Mouse (Mus musculus) cerebellum, adult 9-11 months (tissue): ENCODE measurements around the gene Mllt10.

Source experiments
- DNase-seq: peaks from one replicate; pipeline ENCODE4 v3.0.0; 2022

The Mllt10 gene

DNA sequence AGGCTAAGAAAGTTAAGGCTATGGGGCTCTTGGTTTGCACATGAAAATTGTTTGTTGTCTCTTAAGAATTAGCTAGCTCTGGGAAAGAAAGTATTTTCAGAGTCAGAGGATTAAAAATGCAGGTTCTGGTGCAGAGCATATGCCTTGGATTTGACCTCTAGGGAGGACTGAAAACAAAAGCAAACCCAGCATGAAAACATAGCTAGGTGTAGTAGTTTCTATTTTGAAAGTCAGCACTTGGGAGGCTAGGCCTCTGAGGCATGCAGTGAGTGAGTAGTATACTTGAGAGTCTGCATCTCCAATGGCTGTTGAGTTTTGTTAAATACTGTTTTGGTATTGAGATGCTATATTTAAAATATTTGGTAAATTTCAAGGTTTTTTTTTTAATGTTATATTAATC lies 39.3 kb downstream of the Mllt10 start:
- no peak for DNase-seq

DNA sequence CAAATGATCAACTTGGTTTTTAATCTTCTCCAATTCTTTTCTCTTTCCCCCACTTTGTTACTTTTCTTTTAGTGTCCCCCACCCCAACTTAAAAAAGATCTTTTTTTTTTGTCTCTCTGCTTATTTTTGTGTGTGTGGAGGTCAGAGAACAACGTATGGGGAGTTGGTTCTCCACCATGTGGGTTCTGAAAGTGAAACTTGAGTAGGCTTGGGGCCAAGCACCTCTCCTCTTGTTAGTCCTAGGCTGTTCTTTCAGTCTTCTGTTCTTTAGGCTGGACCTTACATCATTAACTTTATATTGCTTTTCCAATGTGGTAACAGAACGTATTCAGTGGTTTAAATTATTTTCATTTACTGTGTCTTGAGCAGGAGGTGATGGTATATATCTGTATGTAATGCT lies 40.8 kb downstream of the Mllt10 start:
- no peak for DNase-seq

DNA sequence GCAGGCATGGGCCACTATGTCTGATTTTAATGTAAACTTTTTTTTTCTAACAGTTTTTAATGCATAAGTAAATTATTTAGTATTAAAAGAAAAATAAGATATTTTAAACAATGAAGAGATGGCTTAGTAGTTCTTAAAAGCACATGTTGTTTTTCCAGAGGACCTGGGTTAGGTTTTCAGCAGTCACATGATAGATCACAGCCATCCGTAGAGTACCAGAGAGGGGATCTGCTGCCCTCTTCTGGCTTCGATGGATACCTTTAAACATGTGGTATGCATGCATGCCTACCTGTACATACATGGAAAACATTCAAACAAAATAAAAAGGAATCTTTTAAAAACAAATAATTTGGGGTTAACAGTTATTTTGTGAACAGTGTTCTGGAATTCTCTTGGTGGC lies 45.9 kb downstream of the Mllt10 start:
- no peak for DNase-seq

DNA sequence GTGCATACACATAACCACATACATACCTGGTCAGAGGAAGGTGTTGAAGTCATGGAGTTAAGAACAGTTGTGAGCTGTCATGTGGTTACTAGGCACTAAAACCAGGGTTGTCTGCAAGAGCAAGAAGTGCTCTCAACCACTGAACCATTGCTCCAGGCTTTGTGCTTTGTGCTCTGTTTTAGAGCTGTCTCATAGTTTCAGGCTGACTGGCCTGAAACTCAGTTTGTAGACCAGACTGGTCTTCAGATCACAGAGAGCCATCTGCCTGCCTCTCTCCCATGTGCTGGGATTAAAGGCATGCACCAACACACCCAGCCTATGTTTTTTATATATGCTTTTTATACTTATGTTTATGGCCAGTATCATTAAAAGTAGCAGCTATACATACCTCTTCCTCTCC lies 52.5 kb downstream of the Mllt10 start:
- no peak for DNase-seq

DNA sequence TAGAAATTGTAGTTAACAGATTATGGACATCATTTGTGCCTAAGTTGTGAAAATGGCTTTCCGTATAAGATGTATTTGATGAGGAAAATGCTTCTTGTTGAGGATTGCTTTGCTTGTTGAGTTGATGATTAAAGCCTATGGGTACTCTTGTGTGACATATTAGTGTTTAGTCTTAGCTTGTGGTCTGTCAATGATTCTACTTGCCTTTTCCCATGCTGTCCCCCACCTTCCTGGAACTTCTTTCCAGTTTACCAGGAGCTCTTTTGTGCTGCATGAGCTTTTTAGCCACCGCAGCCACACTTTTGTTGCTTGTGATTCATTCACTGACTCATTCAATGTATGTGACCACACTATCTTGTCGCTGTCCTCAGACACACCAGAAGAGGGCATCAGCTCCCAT lies 53.2 kb downstream of the Mllt10 start:
- DNase-seq = no peak

DNA sequence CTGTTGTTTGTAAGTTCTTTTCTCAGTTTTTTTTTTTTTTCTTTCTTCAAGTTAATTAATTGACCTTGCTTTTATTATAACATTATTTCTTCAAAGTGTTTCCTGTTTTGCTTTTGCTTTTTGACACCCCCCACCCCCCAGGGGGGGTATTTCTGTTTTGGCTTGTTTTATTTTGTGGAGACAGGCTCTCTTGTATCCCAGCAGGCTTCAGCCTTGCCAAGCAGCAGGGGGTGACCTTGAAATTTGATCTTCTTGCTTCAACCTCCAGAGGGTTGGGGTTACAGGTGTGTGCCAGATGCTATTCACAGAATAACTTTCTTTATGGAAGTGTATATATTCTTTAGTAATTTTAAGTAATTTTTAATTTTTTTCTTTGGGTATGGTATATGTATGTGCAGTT lies 56.4 kb downstream of the Mllt10 start:
- DNase-seq = no peak

DNA sequence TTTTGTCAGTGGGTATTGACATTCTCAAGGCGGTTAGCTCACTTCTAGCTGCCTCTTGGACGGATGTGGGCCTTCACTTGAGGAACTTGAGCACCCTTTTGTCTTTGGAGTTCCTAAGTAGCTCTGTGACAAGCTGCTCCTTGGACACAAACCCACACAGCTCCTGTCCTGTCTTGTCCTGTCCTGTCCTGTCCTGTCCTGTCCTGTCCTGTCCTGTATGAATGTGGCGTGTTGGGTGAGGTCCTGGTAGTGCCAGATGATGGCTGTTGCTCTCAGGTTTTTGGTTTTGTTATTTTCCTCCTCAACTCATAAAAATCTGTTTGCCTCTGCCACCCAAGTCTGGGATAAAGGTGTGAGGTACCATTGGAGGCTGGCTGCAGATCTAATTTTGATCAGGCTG lies 61.4 kb downstream of the Mllt10 start:
- no peak for DNase-seq

DNA sequence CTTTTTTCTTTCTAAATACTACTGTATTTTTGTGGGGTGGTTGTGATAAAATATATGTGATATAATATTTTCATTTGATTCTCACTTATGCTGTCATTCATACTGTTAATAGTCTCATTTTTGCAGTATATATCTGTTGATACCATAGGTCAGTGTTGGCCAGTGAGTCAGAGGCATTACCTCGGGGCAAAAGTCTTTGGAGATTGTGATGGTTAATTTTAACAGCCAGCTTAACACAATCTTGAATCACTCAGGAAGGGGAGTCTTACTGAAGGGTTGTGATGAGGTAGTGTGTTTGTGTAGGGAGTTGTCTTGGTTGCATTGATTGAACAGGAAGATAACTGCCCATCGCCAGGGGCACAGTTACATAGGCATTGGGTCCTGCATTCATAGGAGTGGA lies 83.1 kb downstream of the Mllt10 start:
- no peak for DNase-seq

DNA sequence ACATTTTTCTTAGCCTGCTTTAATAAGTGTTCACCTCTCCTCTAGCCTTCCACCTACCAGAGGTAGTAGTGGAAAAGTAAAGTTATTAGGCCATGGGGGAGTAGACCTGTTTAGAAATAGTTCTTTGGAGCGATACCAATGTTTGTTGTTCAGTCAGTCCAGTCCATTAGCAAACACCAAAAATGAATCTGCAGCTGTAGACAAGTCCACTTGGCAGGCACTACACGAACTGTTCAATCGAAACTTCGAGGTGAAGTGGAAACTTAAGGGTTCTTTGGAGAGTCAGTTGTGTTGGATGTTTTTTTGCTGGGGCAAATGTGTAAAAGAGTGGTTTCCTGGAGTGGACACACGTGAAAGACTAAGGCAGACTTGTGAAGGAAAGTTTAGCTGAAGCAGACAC lies 84.6 kb downstream of the Mllt10 start:
- no peak for DNase-seq

DNA sequence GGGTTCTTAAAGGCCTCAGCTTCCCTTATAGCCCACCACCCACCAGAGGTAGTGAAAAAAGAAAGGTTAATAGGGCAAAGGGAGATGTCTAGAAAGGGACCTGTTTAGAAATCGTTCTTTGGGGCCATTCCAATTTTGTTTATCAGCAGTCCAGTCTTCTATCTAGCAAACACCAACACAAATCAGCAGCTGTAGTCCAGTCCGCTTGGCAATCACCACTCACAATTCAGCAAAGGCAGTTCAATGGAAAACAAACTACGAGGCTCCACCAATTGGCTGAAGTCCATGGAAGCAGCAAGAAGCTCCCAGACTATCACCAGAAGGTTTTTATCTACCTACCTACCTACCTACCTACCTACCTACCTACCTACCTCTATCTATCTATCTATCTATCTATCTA lies 101.1 kb downstream of the Mllt10 start:
- DNase-seq = no peak

DNA sequence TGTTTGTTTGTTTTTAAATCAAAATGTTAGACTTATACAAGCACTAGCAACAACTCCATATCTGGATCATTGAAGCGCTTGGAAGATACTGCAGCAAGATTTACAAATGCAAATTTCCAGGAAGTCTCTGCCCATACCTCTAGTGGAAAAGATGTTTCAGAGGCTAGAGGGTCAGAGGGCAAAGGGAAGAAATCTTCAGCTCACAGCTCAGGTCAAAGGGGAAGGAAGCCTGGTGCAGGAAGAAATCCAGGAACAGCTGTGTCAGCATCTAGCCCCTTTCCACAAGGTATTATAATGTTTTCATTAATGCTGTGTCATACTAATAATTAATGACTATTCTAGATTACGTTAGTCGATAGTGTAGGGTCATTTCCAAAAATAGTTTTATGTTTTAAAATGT lies 104.4 kb downstream of the Mllt10 start:
- no peak for DNase-seq

DNA sequence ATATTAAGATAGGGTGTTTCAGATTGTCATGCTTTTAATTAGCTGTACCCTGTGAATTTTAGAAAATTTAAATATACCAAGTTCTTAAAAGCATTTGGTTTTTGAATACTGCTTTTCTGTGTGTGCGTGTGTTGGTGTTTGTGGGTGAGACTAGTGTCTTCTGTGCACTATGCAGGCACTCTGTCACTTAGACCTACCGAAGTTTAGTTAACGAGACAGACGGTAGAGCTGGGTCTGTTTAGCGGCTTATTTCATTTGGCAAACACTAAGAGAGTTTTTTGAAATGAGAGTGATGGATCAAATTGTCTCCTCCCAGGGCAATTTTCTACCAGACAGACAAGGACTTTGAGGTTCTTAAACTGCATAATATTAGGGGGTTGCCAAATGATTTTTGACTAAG lies 106.0 kb downstream of the Mllt10 start:
- DNase-seq = no peak

DNA sequence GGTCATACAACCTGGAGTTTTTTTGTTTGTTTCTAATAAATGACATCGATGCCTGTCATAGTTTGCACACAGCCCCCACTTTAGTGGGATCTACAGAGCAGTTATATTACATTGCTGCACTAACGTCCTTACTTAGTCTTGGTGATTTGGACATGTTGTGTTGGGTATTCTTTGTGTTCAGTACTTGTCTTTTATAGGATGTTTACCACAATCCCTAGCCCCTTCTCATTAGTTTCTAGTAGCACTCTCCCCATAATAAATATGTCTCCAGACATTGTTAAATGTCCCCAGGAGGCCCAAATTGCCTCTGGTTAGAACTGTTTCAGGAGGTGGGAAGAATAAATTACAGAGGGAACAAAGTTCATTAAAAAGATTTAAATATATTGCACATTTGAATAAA lies 110.5 kb downstream of the Mllt10 start:
- DNase-seq = no peak

DNA sequence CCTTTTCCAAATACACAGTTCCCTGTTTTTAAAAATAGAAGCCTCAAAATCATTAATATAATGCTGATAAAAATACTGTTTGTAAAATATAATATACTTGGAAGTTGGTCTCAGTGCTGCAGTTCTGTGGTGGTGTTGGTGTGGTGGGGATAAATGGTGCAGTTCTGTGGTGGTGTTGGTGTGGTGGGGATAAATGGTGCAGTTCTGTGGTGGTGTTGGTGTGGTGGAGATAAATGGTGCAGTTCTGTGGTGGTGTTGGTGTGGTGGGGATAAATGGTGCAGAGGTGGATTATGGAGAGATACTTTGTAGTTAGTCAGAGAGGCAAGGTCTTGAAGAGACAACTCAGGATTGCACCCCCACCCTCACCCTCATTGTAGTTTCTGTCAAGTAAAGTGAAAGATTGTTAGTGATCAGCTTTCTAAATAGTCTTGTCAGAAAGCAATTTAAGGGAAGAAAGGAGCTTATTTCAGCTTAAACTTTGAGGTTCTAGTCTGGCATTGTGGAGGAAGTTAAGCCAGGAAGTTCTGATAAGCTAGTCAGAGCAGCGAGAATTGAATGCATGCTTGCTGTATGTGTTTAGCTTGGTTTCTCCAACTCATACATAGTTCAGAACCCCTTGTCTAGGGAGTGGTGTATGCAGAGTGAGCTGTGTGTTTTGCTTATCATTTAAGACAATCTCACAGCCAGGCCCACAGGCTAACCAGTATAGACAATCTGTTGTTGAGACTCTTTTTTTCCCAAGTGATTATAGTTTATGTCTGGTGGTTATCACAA lies 114.3 kb downstream of the Mllt10 start:
- no peak for DNase-seq

DNA sequence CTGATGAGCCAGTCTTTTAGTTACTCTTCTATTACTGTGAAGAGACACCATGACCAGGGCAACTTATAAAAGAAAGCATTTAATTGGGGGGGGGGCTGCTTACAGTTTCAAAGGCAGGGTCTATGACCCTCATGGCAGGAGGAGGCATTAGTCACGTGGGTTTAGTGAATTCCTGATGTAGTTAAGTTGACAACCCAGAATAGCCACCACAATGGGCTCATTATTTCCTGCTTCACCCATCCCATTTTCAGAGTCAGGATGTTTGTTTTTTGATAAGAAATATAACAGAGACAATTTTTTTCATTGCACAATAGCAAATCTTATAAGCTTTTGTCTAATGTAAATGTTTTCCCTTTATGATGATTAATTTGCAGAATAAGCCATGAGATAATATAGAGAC lies 120.2 kb downstream of the Mllt10 start:
- DNase-seq = no peak

DNA sequence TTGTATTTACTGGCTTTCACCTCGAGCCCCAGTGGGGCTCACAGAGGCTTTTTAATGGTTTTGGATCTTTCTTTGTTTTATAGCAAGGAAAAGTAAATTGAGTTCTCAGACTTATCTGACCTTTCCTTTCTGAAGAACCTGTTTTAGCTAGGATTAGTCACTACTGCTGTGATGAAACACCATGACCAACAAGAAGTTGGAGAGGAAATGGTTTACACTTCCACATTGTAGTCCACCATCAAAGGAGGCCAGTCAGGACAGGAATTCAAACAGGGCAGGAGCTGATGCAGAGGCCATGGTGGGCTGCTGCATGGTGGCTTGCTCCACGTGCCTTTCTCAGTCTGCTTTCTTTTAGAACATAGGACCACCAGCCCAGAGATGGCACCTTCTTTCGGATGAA lies 121.2 kb downstream of the Mllt10 start:
- no peak for DNase-seq

DNA sequence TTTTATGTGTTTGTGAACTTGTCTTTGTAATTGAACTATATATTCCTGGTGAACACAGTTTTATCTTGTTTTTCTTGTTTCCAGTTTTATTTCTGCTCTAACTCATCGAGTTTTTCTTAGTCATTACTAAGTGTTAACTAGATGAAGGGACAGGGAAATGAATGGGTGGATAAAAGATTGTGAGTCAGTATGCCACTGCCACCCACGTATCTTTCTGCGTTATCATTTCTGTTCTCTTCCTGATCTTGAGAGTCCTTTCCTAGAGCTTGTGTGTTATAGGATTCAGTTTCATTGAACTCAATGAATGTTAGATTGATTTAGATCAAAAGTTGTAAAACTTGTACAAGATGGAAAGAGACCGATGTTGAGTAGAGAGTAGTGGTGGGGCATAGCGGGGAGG lies 125.3 kb downstream of the Mllt10 start:
- DNase-seq = no peak

DNA sequence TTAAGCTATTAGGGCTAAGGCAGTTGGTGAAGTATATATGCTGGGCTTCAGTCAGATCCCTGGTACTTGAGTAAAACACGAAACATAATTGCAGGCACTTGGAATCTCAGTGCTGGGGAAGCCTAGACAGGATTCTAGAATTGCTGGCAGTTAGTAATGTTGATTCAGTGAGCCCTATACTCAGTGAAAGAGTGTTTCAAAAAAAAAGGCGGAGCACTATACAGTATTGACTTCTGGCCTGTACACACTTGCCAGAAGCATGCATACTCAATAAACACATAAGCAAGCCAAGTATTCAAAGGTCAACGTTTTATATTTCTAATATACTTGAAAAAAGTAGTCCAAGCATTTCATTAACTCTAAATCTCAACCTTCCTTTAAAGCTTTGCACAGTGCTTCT lies 126.6 kb downstream of the Mllt10 start:
- no peak for DNase-seq

DNA sequence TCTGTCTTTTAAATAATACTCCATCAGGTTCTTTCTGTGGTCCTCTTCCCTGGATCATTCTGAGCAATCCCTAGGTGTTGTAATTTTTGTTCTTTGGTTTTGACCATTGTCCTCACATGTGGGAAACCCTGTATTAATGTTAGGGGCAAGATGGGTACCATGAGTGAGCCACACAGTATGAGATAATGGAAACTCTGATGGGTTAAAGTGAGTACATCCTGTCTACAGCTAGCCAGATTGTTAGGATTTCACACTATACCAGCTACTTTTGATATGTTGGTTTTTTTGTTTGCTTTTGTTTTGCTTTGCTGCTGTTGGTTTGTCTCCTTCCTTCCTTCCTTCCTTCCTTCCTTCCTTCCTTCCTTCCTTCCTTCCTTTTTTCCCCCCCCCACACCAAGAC lies 128.0 kb downstream of the Mllt10 start:
- DNase-seq = no peak

DNA sequence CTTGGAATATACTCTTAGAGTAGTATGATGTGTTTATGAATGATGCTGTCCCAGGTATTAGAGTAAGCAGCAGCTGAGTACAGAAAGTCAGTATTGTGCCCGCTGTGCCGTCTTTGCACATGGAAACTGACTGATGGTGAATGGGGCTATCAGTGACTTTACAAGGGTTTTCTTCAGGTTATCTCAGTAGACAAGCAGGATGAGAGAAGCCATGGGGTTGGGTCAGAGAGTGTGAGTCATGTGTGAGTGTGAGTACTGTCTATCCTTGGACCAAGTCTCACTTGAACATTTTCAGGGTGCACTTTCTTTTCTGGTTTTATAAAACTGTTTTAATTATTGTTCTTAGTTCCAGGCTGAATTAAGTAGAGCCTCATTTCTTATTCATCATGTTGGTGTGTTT lies 133.3 kb downstream of the Mllt10 start:
- DNase-seq = no peak

DNA sequence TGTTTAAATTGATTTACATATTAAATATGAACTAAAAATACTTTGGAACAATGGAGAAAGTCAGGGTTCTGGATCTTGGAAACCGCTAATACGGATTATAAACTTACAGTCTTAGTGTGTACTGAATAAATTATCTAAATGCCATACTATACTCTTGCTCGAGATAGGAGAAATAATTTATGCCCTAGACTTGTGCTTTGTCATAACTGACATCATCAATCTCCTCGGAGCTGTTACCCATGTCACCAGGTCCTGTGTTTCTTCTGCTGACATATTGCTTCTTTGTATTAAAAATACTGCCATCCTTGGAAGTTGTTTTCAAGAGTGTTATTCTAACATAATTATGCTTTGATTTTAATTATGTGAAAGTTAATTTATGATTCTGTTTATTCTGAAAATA lies 140.2 kb downstream of the Mllt10 start:
- no peak for DNase-seq

DNA sequence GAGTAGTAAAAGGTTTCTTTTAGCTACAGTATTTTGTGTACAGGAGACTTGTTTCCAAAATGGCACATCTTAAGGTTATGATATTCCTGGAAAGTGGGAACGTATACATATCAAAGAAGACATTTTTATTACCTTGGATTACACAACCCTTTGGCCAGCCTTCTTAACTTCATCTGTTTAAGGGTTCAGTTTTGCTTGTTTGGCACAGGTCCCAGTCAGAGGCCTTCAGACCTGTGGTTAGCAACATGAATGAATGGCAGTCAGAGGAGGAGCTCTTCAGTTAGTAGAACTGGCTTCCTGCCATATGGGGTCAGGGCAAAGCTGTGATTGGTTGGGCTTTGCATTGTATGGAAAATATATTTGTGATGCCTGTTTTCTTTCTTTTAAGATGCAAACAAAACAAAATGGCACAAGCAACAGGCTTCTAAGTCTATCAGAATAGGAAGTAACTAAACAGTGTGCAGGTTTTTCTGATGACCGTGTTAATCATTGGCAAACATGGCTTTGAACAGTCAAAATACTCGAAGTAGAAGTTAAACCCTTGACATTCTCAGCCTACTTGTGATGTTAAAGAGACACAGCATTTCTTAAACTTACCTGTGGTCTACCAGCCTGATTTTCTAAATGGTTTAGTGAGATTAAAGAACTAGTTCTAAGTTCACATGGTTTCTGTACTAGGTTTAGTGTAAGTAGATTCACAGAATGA lies 140.8 kb downstream of the Mllt10 start:
- DNase-seq = no peak

DNA sequence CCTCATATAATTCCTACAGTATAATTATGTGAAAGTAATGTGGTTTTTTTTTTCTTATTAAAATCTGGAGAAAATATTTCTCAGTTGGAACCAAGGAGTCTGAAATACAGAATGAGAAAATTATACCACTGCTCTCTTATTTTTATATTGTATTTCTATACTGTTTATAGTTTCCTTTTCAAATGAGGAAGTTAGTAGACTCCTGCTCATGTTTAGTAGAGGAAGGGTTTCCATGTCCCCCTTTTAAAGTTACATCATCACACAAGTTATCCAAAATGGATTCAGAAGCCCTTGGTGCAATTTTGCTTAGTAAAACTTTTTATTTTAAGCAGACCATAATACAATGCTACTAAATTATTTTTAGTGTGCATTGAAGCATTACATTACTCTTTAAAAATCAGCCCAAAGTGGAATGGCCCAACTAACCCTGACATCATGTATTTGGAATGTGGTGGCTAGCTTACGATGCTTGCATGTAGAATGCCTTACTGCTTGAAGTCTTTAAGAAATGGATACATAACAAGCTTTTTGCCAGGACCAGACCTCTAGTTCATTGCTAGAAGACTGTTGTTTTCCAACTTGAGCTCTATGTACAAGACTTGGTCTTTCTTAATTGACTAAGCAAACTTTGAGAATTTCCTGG lies 146.9 kb downstream of the Mllt10 start:
- DNase-seq = no peak

DNA sequence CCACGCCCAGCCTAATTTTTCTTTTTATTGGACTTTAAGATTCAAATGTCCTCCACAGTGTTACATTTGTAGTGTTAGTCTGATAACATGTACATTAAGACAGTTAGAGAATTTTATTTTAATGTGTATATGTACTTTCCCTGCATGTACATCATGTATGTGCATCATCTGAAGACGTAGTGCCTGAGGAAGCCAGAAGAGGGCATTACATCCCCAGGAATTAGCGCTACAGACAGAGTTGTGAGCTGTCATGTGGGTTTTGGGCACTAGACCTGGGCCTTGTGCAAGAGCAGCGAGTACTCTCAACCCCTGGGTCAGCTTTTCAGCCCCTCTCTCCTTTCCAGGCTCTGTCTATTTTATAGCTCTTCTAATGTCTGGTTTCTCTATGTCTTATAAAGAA lies 147.9 kb downstream of the Mllt10 start:
- no peak for DNase-seq
